Mouse (Mus musculus): ENCODE measurements around the gene Exosc5.

DNA sequence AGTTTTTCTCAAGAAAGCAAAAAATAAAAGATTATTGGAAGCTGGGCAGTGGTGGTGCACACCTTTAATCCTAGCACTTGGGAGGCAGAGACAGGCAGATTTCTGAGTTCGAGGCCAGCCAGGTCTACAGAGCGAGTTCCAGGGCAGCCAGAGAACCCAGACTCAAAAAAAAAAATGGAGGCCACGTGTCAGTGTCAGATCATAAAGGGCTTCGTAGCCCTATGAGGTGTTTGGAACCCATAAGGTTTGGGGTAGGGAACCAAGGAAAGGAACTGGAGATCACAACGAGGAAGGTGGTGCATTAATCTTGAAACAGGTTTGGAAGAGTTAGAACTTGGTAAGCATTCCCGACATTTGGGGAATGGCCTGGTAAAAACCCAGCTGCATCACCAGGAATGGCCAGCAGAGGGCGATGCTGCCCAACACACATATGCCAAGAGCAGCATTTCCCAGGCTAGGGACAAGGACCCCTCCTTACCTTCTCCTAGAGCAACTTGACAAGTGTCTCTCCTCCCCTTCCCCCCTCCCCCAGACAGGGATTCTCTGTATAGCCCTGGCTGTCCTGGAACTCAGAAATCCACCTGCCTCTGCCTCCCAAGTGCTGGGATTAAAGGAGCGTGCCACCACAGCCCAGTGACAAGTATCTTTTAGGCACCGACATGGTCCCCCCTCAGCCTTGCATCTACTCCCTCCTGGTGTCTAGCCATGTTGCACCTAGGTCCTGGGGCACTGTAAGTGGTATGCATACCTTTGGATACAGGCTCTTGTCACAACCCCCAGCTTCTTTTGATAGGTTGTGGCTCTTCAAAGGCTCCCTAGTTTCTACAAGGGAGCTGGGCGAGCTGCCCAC is 61.0 kb downstream of the Exosc5 start:
- TF ChIP-seq ZNF384 (IDR thresholded peaks at IDR 0.05; ENCODE audit: low read depth, low read length) = no peak
- TF ChIP-seq ZC3H11A (IDR thresholded peaks at IDR 0.05; ENCODE audit: low read depth, low read length) = no peak
- peak; percentile 72 to 96 for TF ChIP-seq CTCF (conservative IDR thresholded peaks at IDR 0.05 in 1 of 2, IDR thresholded peaks at IDR 0.05 in 1 of 2; ENCODE audit: low read depth in 2 of 2, low read length in 2 of 2)
- no peak for TF ChIP-seq RCOR1 (conservative IDR thresholded peaks at IDR 0.05; ENCODE audit: low read depth, low read length)
- TF ChIP-seq EP300 (IDR thresholded peaks at IDR 0.05; ENCODE audit: low read length) = no peak
- no peak for TF ChIP-seq GABPA (IDR thresholded peaks at IDR 0.05; ENCODE audit: insufficient replicate concordance, low read depth, low read length)
- TF ChIP-seq POLR2A (IDR thresholded peaks at IDR 0.05; ENCODE audit: low read depth, low read length) = no peak
- TF ChIP-seq NRF1 (IDR thresholded peaks at IDR 0.05; ENCODE audit: low read depth, low read length) = no peak
- no peak for TF ChIP-seq JUND (conservative IDR thresholded peaks at IDR 0.05; ENCODE audit: low read depth, low read length)
- no peak for TF ChIP-seq USF1 (IDR thresholded peaks at IDR 0.05; ENCODE audit: low read depth, low read length)
- TF ChIP-seq ZMIZ1 (IDR thresholded peaks at IDR 0.05; ENCODE audit: low read depth, low read length) = 0 out of 2 replicates have a peak, but pooled peaks have one; percentile 26
- TF ChIP-seq HCFC1 (IDR thresholded peaks at IDR 0.05; ENCODE audit: low read depth, low read length) = no peak
